Mouse (Mus musculus) embryonic facial prominence, embryonic 15.5 days (tissue): ENCODE data around the gene Slc22a16. TPM values are rescaled to one million over a fixed set of nuclear protein-coding genes. Genes with fewer than 3 reads are reported as not detected.
A peak's percentile ranks its signal among the peaks of the same experiment; 100 is the strongest.

ENCODE experiments used
- ATAC-seq: fragments of 200-750 bp; cut with Nextera tagmentation; 2 replicates; pipeline ENCODE4 v1.8.0; 2017; ENCODE audit warnings: low read depth, moderate TSS enrichment; ENCODE audit not compliant: insufficient number of reproducible peaks, low FRiP score, low TSS enrichment
- H3K27ac ChIP-seq: fragments of 300-500 bp; sonication (generic); replicated peaks from 2 replicates; pipeline ENCODE4 v1.5.1; 2015; ENCODE audit warnings: mild to moderate bottlenecking, inconsistent platforms
- H3K27me3 ChIP-seq: fragments of 300-500 bp; sonication (generic); 2 replicates; pipeline ENCODE4 v1.6.1; 2015; ENCODE audit warnings: inconsistent platforms
- H3K36me3 ChIP-seq: fragments of 300-500 bp; sonication (generic); 2 replicates; pipeline ENCODE4 v1.6.1; 2015; ENCODE audit warnings: mild to moderate bottlenecking, inconsistent platforms
- H3K4me1 ChIP-seq: fragments of 300-500 bp; sonication (generic); 2 replicates; pipeline ENCODE4 v1.6.1; 2015; ENCODE audit warnings: inconsistent platforms
- H3K4me2 ChIP-seq: fragments of 300-500 bp; sonication (generic); replicated peaks from 2 replicates; pipeline ENCODE4 v1.6.1; 2015; ENCODE audit warnings: mild to moderate bottlenecking, inconsistent platforms
- H3K4me3 ChIP-seq: fragments of 300-500 bp; sonication (generic); replicated peaks from 2 replicates; pipeline ENCODE4 v1.5.1; 2015; ENCODE audit warnings: mild to moderate bottlenecking, inconsistent platforms
- H3K9ac ChIP-seq: fragments of 300-500 bp; sonication (generic); 2 replicates; pipeline ENCODE4 v1.6.1; 2015; ENCODE audit warnings: inconsistent platforms
- H3K9me3 ChIP-seq: fragments of 300-500 bp; sonication (generic); replicated peaks from 2 replicates; pipeline ENCODE4 v1.6.1; 2016; ENCODE audit warnings: inconsistent platforms
- WGBS: fragments of 180-500 bp; shearing (Covaris S2); methylation state at CpG from one replicate; pipeline ENCODE4 v1.1.7; 2015; 5-methylcytosine and 5-hydroxymethylcytosine counted together
- polyA plus RNA-seq: library from polyadenylated mRNA; unstranded; fragments of >200 nt; fragmentation: Nextera tagmentation; extraction: Ambion mirVana; gene quantifications from 2 replicates; pipeline ENCODE4 v1.2.1, GENCODE M21; 2015

Slc22a16 gene
- polyA plus RNA-seq, 1 experiment from 2014 or later: not detected

GRCm38 (mm10) chr10:40617973-40618372 lies 47.8 kb downstream of the Slc22a16 start:
- H3K36me3 ChIP-seq: no peaks in the 10 kb centered on the region
- H3K27me3 ChIP-seq: no peaks in the 10 kb centered on the region
- no peak overlapping the region for H3K9ac ChIP-seq
- no peak overlapping the region for H3K4me3 ChIP-seq
- H3K4me2 ChIP-seq: no peak overlapping the region
- no peak for ATAC-seq
- no peaks in the 10 kb centered on the region for H3K9me3 ChIP-seq
- H3K4me1 ChIP-seq: no peaks in the 10 kb centered on the region
- H3K27ac ChIP-seq: no peak overlapping the region

DNA sequence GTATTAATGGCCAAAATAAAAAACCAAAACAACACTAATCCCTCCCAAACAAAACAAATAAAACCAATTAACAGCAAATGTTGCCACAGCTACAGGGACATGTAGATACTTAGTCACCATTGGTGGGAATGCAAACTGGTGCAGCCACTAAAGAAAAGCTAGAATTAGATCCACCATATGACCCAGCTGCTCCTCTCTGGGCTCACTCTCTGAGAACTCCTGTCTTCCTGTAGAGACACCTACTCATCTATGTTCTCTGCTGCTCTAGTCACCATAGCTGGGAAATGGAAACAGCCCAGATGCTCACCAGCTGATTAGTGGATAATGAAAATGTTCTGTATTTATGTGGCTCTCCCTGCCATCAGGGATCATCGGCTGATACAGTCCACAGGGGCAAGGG lies 49.6 kb downstream of the Slc22a16 start:
- Histone ChIP-seq H3K4me1 (no peaks in the 10 kb centered on the region), H3K9me3 (no peaks in the 10 kb centered on the region), H3K36me3 (no peaks in the 10 kb centered on the region), H3K4me3 (no peak overlapping the region), H3K27me3 (no peaks in the 10 kb centered on the region), H3K4me2 (no peak overlapping the region), H3K27ac (no peak overlapping the region), H3K9ac (no peak overlapping the region)
- ATAC-seq: no peak
- 47% methylated on average over 1 of the region's 1 CpGs for WGBS

GRCm38 (mm10) chr10:40629140-40629539 lies 59.0 kb downstream of the Slc22a16 start:
- Histone ChIP-seq H3K9ac (no peak overlapping the region), H3K4me3 (no peak overlapping the region), H3K4me2 (no peak overlapping the region), H3K9me3 (no peaks in the 10 kb centered on the region), H3K36me3 (no peaks in the 10 kb centered on the region), H3K27ac (no peak overlapping the region), H3K4me1 (no peaks in the 10 kb centered on the region), H3K27me3 (no peaks in the 10 kb centered on the region)
- ATAC-seq: no peak
- WGBS: 73% methylated on average over 7 of the region's 7 CpGs

- H3K27ac ChIP-seq: no peak within 1 kb of the TSS
- no peaks in the 10 kb centered on the region for H3K27me3 ChIP-seq
- H3K9ac ChIP-seq: no peak within 1 kb of the TSS
- H3K9me3 ChIP-seq: no peaks in the 10 kb centered on the region
- H3K4me2 ChIP-seq: no peak within 1 kb of the TSS
- 56% methylated on average over 8 of the region's 8 CpGs for WGBS
- H3K36me3 ChIP-seq: no peaks in the 10 kb centered on the region
- no peak within 1 kb of the TSS for H3K4me3 ChIP-seq
- peak; percentile 34; the same call in 1 of the 2 replicates for ATAC-seq
- no peaks in the 10 kb centered on the region for H3K4me1 ChIP-seq
Measured at GRCm38 (mm10) chr10:40629656-40630311, 59.6 kb downstream of the Slc22a16 start, which contains the start of gene Ddo. Ddo (plus strand) TSS chr10:40630011.

GRCm38 (mm10) chr10:40630457-40630856 lies 60.3 kb downstream of the Slc22a16 start:
- Histone ChIP-seq H3K4me2 (no peak overlapping the region), H3K9ac (no peak overlapping the region), H3K4me3 (no peak overlapping the region), H3K4me1 (no peaks in the 10 kb centered on the region), H3K36me3 (no peaks in the 10 kb centered on the region), H3K9me3 (no peaks in the 10 kb centered on the region), H3K27ac (no peak overlapping the region), H3K27me3 (no peaks in the 10 kb centered on the region)
- WGBS: 68% methylated on average over 5 of the region's 5 CpGs
- no peak for ATAC-seq

GRCm38 (mm10) chr10:40630961-40631360 lies 60.8 kb downstream of the Slc22a16 start:
- Histone ChIP-seq H3K9me3 (no peaks in the 10 kb centered on the region), H3K9ac (no peak overlapping the region), H3K36me3 (no peaks in the 10 kb centered on the region), H3K27ac (no peak overlapping the region), H3K4me2 (no peak overlapping the region), H3K4me1 (no peaks in the 10 kb centered on the region), H3K4me3 (no peak overlapping the region), H3K27me3 (no peaks in the 10 kb centered on the region)
- WGBS: 63% methylated on average over 9 of the region's 9 CpGs
- no peak for ATAC-seq

GRCm38 (mm10) chr10:40632087-40632486 lies 62.0 kb downstream of the Slc22a16 start:
- Histone ChIP-seq H3K4me1 (no peaks in the 10 kb centered on the region), H3K4me2 (no peak overlapping the region), H3K4me3 (no peak overlapping the region), H3K27ac (no peak overlapping the region), H3K9me3 (no peaks in the 10 kb centered on the region), H3K36me3 (no peaks in the 10 kb centered on the region), H3K9ac (no peak overlapping the region), H3K27me3 (no peaks in the 10 kb centered on the region)
- 87% methylated on average over 3 of the region's 3 CpGs for WGBS
- no peak for ATAC-seq

DNA sequence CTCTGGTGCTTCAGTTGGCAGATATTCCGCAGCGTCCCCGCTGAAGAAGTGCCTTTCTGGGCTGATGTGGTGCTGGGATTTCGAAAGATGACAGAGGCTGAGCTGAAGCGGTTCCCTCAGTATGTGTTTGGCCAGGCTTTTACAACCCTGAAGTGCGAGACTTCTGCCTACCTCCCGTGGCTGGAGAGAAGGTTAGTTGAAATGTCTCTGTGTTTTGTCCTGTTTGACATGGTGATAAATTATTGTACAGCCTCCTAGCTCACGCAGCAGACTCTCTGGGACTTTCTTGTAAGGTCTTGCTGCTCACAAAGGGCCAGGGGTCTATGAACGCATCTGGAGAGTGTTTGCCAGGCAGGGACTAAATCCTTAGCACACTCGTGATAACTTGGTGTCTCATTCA lies 67.2 kb downstream of the Slc22a16 start:
- no peak overlapping the region for H3K4me2 ChIP-seq
- H3K4me3 ChIP-seq: no peak overlapping the region
- H3K4me1 ChIP-seq: peaks cover 12% of the 10 kb centered on the region; the same call in 1 of the 2 replicates
- H3K27ac ChIP-seq: no peak overlapping the region
- no peaks in the 10 kb centered on the region for H3K36me3 ChIP-seq
- ATAC-seq: no peak
- no peak overlapping the region for H3K9ac ChIP-seq
- H3K9me3 ChIP-seq: no peaks in the 10 kb centered on the region
- 57% methylated on average over 10 of the region's 10 CpGs for WGBS
- no peaks in the 10 kb centered on the region for H3K27me3 ChIP-seq

DNA sequence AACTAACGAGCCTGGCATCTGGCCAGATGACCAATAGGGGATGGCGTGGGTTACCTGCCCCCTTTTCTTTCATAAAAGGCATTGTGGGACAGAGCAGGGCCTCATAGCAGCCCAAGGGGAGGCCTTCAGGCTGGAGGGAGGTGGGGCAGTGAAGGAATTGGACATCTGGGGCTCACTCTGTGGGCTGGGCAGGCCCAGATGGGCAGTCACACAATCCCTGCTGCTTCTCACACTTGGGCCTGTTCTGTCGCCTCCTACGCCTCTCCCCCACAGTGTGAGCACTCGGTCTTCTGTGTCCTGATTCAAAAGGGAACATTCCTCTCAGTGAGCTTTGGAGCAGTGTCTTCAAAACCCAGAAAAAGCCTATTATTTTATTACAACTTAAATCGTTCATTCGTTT lies 68.1 kb downstream of the Slc22a16 start:
- Histone ChIP-seq H3K9me3 (no peaks in the 10 kb centered on the region), H3K4me1 (peaks cover 12% of the 10 kb centered on the region; the same call in 1 of the 2 replicates), H3K4me2 (no peak overlapping the region), H3K9ac (no peak overlapping the region), H3K4me3 (no peak overlapping the region), H3K27me3 (no peaks in the 10 kb centered on the region), H3K27ac (no peak overlapping the region), H3K36me3 (no peaks in the 10 kb centered on the region)
- ATAC-seq: no peak
- WGBS: 60% methylated on average over 7 of the region's 7 CpGs

GRCm38 (mm10) chr10:40638823-40639819 lies 69.0 kb downstream of the Slc22a16 start:
- H3K27ac ChIP-seq: no peak overlapping the region

GRCm38 (mm10) chr10:40640406-40640805 lies 70.3 kb downstream of the Slc22a16 start:
- H3K36me3 ChIP-seq: no peaks in the 10 kb centered on the region
- ATAC-seq: no peak
- no peak overlapping the region for H3K4me3 ChIP-seq
- 89% methylated on average over 4 of the region's 4 CpGs for WGBS
- H3K27me3 ChIP-seq: no peaks in the 10 kb centered on the region
- H3K9me3 ChIP-seq: no peaks in the 10 kb centered on the region
- no peak overlapping the region for H3K4me2 ChIP-seq
- H3K27ac ChIP-seq: no peak overlapping the region
- H3K4me1 ChIP-seq: peaks cover 12% of the 10 kb centered on the region; the same call in 1 of the 2 replicates
- H3K9ac ChIP-seq: no peak overlapping the region

More at GRCm38 (mm10) chr10:40638823-40639819, 69.0 kb downstream of the Slc22a16 start:
- H3K4me2 ChIP-seq: no peak overlapping the region
- H3K27me3 ChIP-seq: no peaks in the 10 kb centered on the region
- H3K9ac ChIP-seq: no peak overlapping the region
- no peaks in the 10 kb centered on the region for H3K36me3 ChIP-seq
- peaks cover 12% of the 10 kb centered on the region; the same call in 1 of the 2 replicates for H3K4me1 ChIP-seq
- 49% methylated on average over 26 of the region's 26 CpGs for WGBS
- no peak overlapping the region for H3K4me3 ChIP-seq
- H3K9me3 ChIP-seq: no peaks in the 10 kb centered on the region
- ATAC-seq: no peak
